Mouse (Mus musculus): Measurements from ENCODE around the gene Cpn1. TPM values are rescaled to one million over a fixed set of nuclear protein-coding genes. Genes with fewer than 3 reads are reported as not detected.

Cpn1 gene
- 5.0 and 5.1 TPM in 2 replicates for polyA plus RNA-seq (2015; fragmentation: Nextera tagmentation; extraction: Ambion mirVana)

GRCm38 (mm10) chr19:43986069-43986794, at the start of gene Cpn1:
Cpn1 (minus strand) TSS chr19:43986556.
- ATAC-seq (peak; percentile 75), DNase-seq (ENCODE audit: low spot score) (peak; percentile 54)
- H3K4me3 ChIP-seq (ENCODE audit: low read depth, low read length) = no peak within 1 kb of the TSS; the same call in 1 of the 2 replicates
- no peaks in the 10 kb centered on the region for H3K27me3 ChIP-seq (replicated peaks; ENCODE audit: insufficient read depth, low read length)
- 24% methylated on average over 30 of the region's 30 CpGs for WGBS
- no peaks in the 10 kb centered on the region for H3K9me3 ChIP-seq (ENCODE audit: low read length)
- no peaks in the 10 kb centered on the region for H3K4me1 ChIP-seq (ENCODE audit: insufficient read depth, low read depth, low read length)
- no peaks in the 10 kb centered on the region for H3K36me3 ChIP-seq (ENCODE audit: insufficient read depth, low read length)
- TF ChIP-seq CTCF (IDR thresholded peaks at IDR 0.05) (peak; percentile 53), EP300 (IDR thresholded peaks at IDR 0.05) (no peak)
- H3K4me2 ChIP-seq (replicated peaks; ENCODE audit: low read depth, low read length) = peak within 1 kb of the TSS; percentile 40
- no peak within 1 kb of the TSS for H3K27ac ChIP-seq (ENCODE audit: low read length)
- H3K9ac ChIP-seq (replicated peaks; ENCODE audit: low read depth) = no peak within 1 kb of the TSS

GRCm38 (mm10) chr19:44033396-44033795, 47.0 kb upstream of the Cpn1 start:
- ATAC-seq (no peak), DNase-seq (ENCODE audit: low spot score) (no peak)
- H3K27me3 ChIP-seq (replicated peaks; ENCODE audit: insufficient read depth, low read length) = no peaks in the 10 kb centered on the region
- H3K4me2 ChIP-seq (replicated peaks; ENCODE audit: low read depth, low read length) = no peak overlapping the region
- no peak overlapping the region for H3K9ac ChIP-seq (replicated peaks; ENCODE audit: low read depth)
- no peak for TF ChIP-seq EP300 (IDR thresholded peaks at IDR 0.05)
- no peak for TF ChIP-seq CTCF (IDR thresholded peaks at IDR 0.05)
- WGBS = 87% methylated on average over 5 of the region's 5 CpGs
- H3K4me3 ChIP-seq (ENCODE audit: low read depth, low read length) = no peak overlapping the region
- no peak overlapping the region for H3K27ac ChIP-seq (ENCODE audit: low read length)
- no peaks in the 10 kb centered on the region for H3K9me3 ChIP-seq (ENCODE audit: low read length)
- peaks cover 2% of the 10 kb centered on the region; the same call in 1 of the 2 replicates for H3K4me1 ChIP-seq (ENCODE audit: insufficient read depth, low read depth, low read length)
- H3K36me3 ChIP-seq (ENCODE audit: insufficient read depth, low read length) = peaks cover 9% of the 10 kb centered on the region

- peak; percentile 75 for ATAC-seq
- DNase-seq (ENCODE audit: low spot score) = peak; percentile 58
- TF ChIP-seq CTCF (IDR thresholded peaks at IDR 0.05) = no peak
- no peak for TF ChIP-seq EP300 (IDR thresholded peaks at IDR 0.05)
- 57% methylated on average over 11 of the region's 11 CpGs for WGBS
- Histone ChIP-seq H3K27me3 (replicated peaks; ENCODE audit: insufficient read depth, low read length) (no peaks in the 10 kb centered on the region), H3K9me3 (ENCODE audit: low read length) (no peaks in the 10 kb centered on the region), H3K36me3 (ENCODE audit: insufficient read depth, low read length) (peaks cover 6% of the 10 kb centered on the region), H3K9ac (replicated peaks; ENCODE audit: low read depth) (no peak overlapping the region), H3K4me3 (ENCODE audit: low read depth, low read length) (no peak overlapping the region), H3K4me1 (ENCODE audit: insufficient read depth, low read depth, low read length) (peaks cover 2% of the 10 kb centered on the region; the same call in 1 of the 2 replicates), H3K27ac (ENCODE audit: low read length) (no peak overlapping the region), H3K4me2 (replicated peaks; ENCODE audit: low read depth, low read length) (no peak overlapping the region)
These were observed 45.8 kb upstream of the Cpn1 start for GRCm38 (mm10) chr19:44032046-44032744.

DNA sequence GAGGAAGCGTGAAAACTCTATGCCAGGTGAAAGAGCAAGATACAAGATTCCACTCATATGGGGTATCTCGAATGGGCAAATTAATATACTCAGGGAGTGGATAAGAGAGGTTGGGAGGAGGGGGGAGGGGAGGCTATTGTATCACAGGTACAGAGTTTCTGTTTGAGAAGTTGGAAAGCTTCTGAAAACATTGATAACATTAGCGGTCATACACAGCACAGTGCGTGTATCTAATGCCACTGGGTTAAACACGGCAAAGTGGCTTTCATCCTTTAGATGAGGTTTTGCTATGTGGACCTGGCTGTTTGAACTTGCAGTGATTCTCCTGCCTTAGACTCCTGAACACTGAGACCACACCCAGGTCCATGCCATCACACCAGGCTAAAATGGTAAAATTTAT, 43.7 kb upstream of the Cpn1 start:
- no peak overlapping the region for H3K27ac ChIP-seq (ENCODE audit: low read length)
- no peak for DNase-seq (ENCODE audit: low spot score)
- 74% methylated on average over 5 of the region's 5 CpGs for WGBS
- no peak overlapping the region for H3K4me2 ChIP-seq (replicated peaks; ENCODE audit: low read depth, low read length)
- H3K9ac ChIP-seq (replicated peaks; ENCODE audit: low read depth) = no peak overlapping the region
- H3K27me3 ChIP-seq (replicated peaks; ENCODE audit: insufficient read depth, low read length) = no peaks in the 10 kb centered on the region
- H3K4me3 ChIP-seq (ENCODE audit: low read depth, low read length) = no peak overlapping the region
- ATAC-seq = no peak
- TF ChIP-seq CTCF (IDR thresholded peaks at IDR 0.05) = no peak
- no peak for TF ChIP-seq EP300 (IDR thresholded peaks at IDR 0.05)
- H3K9me3 ChIP-seq (ENCODE audit: low read length) = no peaks in the 10 kb centered on the region
- no peaks in the 10 kb centered on the region for H3K36me3 ChIP-seq (ENCODE audit: insufficient read depth, low read length)
- peaks cover 2% of the 10 kb centered on the region; the same call in 1 of the 2 replicates for H3K4me1 ChIP-seq (ENCODE audit: insufficient read depth, low read depth, low read length)

DNA sequence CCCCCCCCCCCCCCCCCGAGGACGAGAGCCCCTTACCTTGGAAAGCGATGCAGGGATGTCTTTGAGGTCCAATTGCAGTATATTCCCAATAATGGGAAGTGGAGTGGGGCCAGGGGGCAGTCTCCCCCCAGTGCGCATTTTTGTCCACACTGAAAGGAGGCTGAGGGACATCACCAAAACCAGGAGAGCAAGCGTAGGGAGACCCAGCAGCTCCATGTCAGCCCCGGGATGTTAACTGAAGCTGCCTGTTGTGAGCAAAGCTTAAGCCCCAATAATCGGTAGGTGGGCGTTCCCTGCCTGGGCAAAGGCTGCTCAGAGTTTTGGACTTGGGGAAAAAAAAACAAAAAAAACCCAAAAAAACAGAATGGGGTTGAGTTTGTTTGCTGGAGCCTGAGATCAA, 42.6 kb upstream of the Cpn1 start, which contains the start of gene Cyp2c23:
Gene Cyp2c23 (minus strand): TSS at position 237 of the 400 bp plus-strand sequence.
- ATAC-seq (no peak), DNase-seq (ENCODE audit: low spot score) (no peak)
- peaks cover 2% of the 10 kb centered on the region; the same call in 1 of the 2 replicates for H3K4me1 ChIP-seq (ENCODE audit: insufficient read depth, low read depth, low read length)
- no peak within 1 kb of the TSS for H3K4me3 ChIP-seq (ENCODE audit: low read depth, low read length)
- no peak within 1 kb of the TSS for H3K27ac ChIP-seq (ENCODE audit: low read length)
- TF ChIP-seq CTCF (IDR thresholded peaks at IDR 0.05) (no peak), EP300 (IDR thresholded peaks at IDR 0.05) (no peak)
- H3K36me3 ChIP-seq (ENCODE audit: insufficient read depth, low read length) = no peaks in the 10 kb centered on the region
- 66% methylated on average over 8 of the region's 8 CpGs for WGBS
- no peaks in the 10 kb centered on the region for H3K27me3 ChIP-seq (replicated peaks; ENCODE audit: insufficient read depth, low read length)
- no peak within 1 kb of the TSS for H3K4me2 ChIP-seq (replicated peaks; ENCODE audit: low read depth, low read length)
- H3K9me3 ChIP-seq (ENCODE audit: low read length) = no peaks in the 10 kb centered on the region
- no peak within 1 kb of the TSS for H3K9ac ChIP-seq (replicated peaks; ENCODE audit: low read depth)

DNA sequence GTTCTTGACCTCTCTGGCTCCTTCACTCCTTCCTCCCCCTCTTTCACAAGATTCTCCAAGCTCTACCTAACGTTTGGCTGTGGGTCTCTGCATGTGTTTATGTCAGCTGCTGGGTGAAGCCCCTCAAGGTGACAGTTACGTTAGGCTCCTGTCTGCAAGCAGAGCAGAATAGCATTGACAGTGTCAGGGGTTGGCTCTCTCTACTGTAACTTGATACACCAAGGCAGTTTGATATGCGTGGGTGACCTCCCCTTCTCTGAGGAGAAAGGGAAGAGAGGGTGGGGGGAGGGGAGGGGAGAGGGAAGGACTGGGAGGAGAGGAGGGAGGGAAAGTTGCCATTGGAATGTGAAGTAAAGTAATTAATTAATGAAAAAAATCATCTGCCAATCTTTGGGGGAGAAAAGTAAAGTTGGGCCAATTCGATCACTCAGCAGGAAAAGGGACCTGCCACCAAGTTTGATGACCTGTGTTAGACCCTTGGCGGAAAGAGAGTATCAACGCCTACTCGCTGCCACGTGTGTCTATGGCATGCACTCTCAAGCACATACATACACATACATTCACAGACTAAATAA, 40.7 kb upstream of the Cpn1 start:
- no peaks in the 10 kb centered on the region for H3K9me3 ChIP-seq (ENCODE audit: low read length)
- no peak overlapping the region for H3K4me3 ChIP-seq (ENCODE audit: low read depth, low read length)
- H3K4me2 ChIP-seq (replicated peaks; ENCODE audit: low read depth, low read length) = no peak overlapping the region
- WGBS = 48% methylated on average over 8 of the region's 8 CpGs
- DNase-seq (ENCODE audit: low spot score) (no peak), ATAC-seq (no peak)
- no peak overlapping the region for H3K9ac ChIP-seq (replicated peaks; ENCODE audit: low read depth)
- no peaks in the 10 kb centered on the region for H3K36me3 ChIP-seq (ENCODE audit: insufficient read depth, low read length)
- no peak overlapping the region for H3K27ac ChIP-seq (ENCODE audit: low read length)
- TF ChIP-seq CTCF (IDR thresholded peaks at IDR 0.05) = no peak
- no peak for TF ChIP-seq EP300 (IDR thresholded peaks at IDR 0.05)
- no peaks in the 10 kb centered on the region for H3K27me3 ChIP-seq (replicated peaks; ENCODE audit: insufficient read depth, low read length)
- H3K4me1 ChIP-seq (ENCODE audit: insufficient read depth, low read depth, low read length) = peaks cover 2% of the 10 kb centered on the region; the same call in 1 of the 2 replicates

Measured in lung, postnatal 0 days (tissue).